Mouse (Mus musculus): ENCODE results near the gene Pirb. TPM values are rescaled to one million over a fixed set of nuclear protein-coding genes. Genes with fewer than 3 reads are reported as not detected.

The Pirb gene
- total and polyA plus RNA-seq, 2 experiments from 2014 or later: 0.38 to 0.93 TPM

DNA sequence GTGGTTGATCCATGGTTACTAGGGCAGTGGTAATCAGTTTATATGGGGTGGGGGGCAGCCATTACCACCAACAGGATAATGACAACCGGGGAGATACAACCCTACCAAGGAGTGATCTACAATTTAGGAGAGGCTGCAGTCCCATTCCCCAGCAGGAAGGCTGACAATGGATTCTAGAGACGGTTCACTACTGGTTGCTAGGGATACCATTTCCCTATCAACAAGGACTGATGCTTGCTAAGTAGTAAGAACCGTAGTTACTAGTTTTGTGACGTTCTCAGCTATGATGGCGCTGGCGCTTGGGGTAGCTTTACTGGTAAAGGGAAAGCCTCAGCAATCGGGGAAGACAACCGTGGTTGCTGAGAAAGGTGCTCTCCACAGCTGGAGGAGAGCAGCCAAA lies 35.5 kb downstream of the Pirb start:
- Histone ChIP-seq H3K4me1 (ENCODE audit: insufficient read depth, low read length) (peaks cover 12% of the 10 kb centered on the region; the same call in 1 of the 2 replicates), H3K9ac (replicated peaks; ENCODE audit: low read length, poor library complexity, severe bottlenecking) (no peak overlapping the region; the same call in 1 of the 2 replicates), H3K27ac (ENCODE audit: low read depth, low read length) (peak overlapping the region; percentile 74), H3K4me2 (ENCODE audit: low read depth, low read length, poor library complexity, severe bottlenecking) (no peak overlapping the region), H3K36me3 (ENCODE audit: insufficient read depth, low read length) (peaks cover 20% of the 10 kb centered on the region), H3K9me3 (ENCODE audit: low read length) (no peaks in the 10 kb centered on the region), H3K4me3 (ENCODE audit: low read depth, low read length) (no peak overlapping the region), H3K27me3 (ENCODE audit: insufficient read depth, low read length) (no peaks in the 10 kb centered on the region)
- 58% methylated on average over 8 of the region's 8 CpGs for WGBS
- TF ChIP-seq CTCF (IDR thresholded peaks at IDR 0.05): no peak
- ATAC-seq (ENCODE audit: low FRiP score) (no peak; the same call in 1 of the 2 replicates), DNase-seq (ENCODE audit: low spot score) (no peak)

DNA sequence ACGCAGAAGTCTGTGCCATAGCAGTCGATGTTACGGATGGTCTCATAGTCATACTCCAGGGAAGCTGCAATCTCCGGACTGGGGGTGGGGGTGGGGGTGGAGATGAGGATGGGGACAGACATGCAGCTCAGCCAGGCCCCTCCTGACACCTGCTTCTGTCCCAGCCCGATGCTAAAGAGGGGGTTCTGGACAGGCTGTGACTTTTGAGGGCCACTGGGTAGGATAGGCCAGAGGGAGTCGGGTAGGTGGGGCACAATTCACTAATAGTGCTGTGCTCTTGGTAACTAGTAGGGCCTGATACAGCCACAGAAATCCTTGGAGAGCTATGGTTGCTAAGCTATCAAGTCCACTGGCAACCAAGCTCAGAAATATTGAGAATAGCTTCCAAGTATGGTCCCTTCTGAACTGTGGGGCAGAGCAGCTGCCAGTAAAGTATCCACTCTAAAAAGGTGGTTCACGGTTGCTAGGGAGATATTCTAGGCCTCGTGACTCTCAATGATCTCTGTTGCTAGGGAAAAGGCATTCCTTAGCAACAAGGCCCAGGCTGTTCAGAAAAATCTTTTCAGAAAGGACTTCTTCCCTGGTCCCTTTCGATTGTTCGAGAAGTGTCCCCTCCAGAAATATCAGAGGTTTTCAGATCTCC lies 36.2 kb downstream of the Pirb start:
- peak; percentile 76 for DNase-seq (ENCODE audit: low spot score)
- ATAC-seq (ENCODE audit: low FRiP score): peak; percentile 79
- H3K36me3 ChIP-seq (ENCODE audit: insufficient read depth, low read length): peaks cover 24% of the 10 kb centered on the region

DNA sequence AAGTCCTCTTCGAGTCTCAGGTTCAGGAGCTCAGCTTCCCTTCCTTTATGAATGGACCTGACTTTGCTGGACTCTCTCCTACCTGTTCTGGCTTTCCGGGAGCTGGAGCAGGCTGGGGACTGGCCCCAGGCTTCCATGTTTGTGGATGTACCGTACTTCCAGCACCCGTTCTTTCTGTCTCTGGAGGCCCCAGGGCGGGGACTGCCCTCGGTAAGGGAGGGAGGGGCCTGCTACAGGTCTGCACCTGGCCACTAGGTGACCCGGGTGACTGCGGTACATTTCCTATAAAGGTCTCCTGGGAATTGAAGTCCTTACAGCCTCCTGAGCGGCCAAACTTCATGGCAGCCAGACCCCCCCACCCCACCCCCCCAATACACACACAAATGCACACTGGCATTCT lies 42.8 kb downstream of the Pirb start, which contains the start of gene Tmc4:
Gene Tmc4 (minus strand): TSS at position 212 of the 400 bp plus-strand sequence.
- no peak for DNase-seq (ENCODE audit: low spot score)
- Histone ChIP-seq H3K4me3 (ENCODE audit: low read depth, low read length) (no peak within 1 kb of the TSS), H3K9ac (replicated peaks; ENCODE audit: low read length, poor library complexity, severe bottlenecking) (no peak within 1 kb of the TSS), H3K4me2 (ENCODE audit: low read depth, low read length, poor library complexity, severe bottlenecking) (no peak within 1 kb of the TSS), H3K27ac (ENCODE audit: low read depth, low read length) (no peak within 1 kb of the TSS), H3K27me3 (ENCODE audit: insufficient read depth, low read length) (no peaks in the 10 kb centered on the region), H3K9me3 (ENCODE audit: low read length) (no peaks in the 10 kb centered on the region), H3K4me1 (ENCODE audit: insufficient read depth, low read length) (no peaks in the 10 kb centered on the region), H3K36me3 (ENCODE audit: insufficient read depth, low read length) (peaks cover 8% of the 10 kb centered on the region; the same call in 1 of the 2 replicates)
- WGBS: 55% methylated on average over 9 of the region's 9 CpGs
- ATAC-seq (ENCODE audit: low FRiP score): no peak
- TF ChIP-seq CTCF (IDR thresholded peaks at IDR 0.05): no peak

More for the DNA sequence above, 36.2 kb downstream of the Pirb start:
- Histone ChIP-seq H3K27ac (ENCODE audit: low read depth, low read length) (peak overlapping the region; percentile 74), H3K9ac (replicated peaks; ENCODE audit: low read length, poor library complexity, severe bottlenecking) (peak overlapping the region; percentile 8; the same call in 1 of the 2 replicates), H3K9me3 (ENCODE audit: low read length) (no peaks in the 10 kb centered on the region), H3K4me1 (ENCODE audit: insufficient read depth, low read length) (peaks cover 12% of the 10 kb centered on the region; the same call in 1 of the 2 replicates), H3K4me2 (ENCODE audit: low read depth, low read length, poor library complexity, severe bottlenecking) (0 out of 2 replicates have a peak overlapping the region, but pooled peaks have one; percentile 6), H3K27me3 (ENCODE audit: insufficient read depth, low read length) (no peaks in the 10 kb centered on the region), H3K4me3 (ENCODE audit: low read depth, low read length) (no peak overlapping the region)
- no peak for TF ChIP-seq CTCF (IDR thresholded peaks at IDR 0.05)
- 44% methylated on average over 10 of the region's 10 CpGs for WGBS

DNA sequence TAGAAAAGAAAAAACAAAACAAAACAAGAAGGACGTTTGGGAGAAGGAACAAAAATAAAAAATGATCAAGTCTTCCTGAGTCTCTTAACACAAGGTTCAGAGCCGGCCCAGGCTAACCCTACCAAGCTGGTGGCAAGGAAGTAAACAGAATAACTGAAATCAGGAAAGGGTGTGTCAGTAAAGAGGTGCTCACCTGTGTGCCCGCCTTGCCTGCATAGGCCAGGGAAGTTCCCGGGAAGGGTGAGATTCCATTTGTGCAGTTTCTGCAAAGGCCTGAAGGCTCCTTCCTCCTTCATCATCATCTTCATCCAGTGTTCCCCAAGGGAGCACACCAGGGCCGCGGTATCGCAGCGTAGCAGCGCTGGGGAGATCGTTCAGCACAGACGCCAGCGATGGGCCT lies 43.8 kb downstream of the Pirb start:
- H3K9ac ChIP-seq (replicated peaks; ENCODE audit: low read length, poor library complexity, severe bottlenecking): no peak overlapping the region
- ATAC-seq (ENCODE audit: low FRiP score) (no peak), DNase-seq (ENCODE audit: low spot score) (no peak)
- WGBS: 86% methylated on average over 12 of the region's 12 CpGs
- no peaks in the 10 kb centered on the region for H3K27me3 ChIP-seq (ENCODE audit: insufficient read depth, low read length)
- H3K9me3 ChIP-seq (ENCODE audit: low read length): no peaks in the 10 kb centered on the region
- no peaks in the 10 kb centered on the region for H3K4me1 ChIP-seq (ENCODE audit: insufficient read depth, low read length)
- TF ChIP-seq CTCF (IDR thresholded peaks at IDR 0.05): no peak
- no peak overlapping the region for H3K27ac ChIP-seq (ENCODE audit: low read depth, low read length)
- peaks cover 8% of the 10 kb centered on the region; the same call in 1 of the 2 replicates for H3K36me3 ChIP-seq (ENCODE audit: insufficient read depth, low read length)
- H3K4me3 ChIP-seq (ENCODE audit: low read depth, low read length): no peak overlapping the region
- no peak overlapping the region for H3K4me2 ChIP-seq (ENCODE audit: low read depth, low read length, poor library complexity, severe bottlenecking)

DNA sequence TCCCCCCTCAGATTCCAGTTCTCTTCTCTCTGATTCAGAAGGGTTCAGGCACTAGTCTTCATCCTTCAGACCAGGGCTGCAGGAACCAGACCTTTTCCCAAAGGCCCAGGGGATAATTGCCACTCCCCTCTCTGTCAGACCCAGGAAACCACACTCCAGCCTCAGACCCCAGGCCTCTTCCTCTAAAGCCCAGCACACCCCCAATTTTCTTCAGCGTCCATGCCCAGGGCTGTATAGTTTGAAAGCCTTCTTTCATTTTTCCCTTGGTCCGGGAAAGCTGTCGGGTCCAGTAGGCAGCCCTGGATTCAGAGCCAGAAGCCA lies 45.0 kb downstream of the Pirb start:
- WGBS: 78% methylated on average over 3 of the region's 3 CpGs

DNA sequence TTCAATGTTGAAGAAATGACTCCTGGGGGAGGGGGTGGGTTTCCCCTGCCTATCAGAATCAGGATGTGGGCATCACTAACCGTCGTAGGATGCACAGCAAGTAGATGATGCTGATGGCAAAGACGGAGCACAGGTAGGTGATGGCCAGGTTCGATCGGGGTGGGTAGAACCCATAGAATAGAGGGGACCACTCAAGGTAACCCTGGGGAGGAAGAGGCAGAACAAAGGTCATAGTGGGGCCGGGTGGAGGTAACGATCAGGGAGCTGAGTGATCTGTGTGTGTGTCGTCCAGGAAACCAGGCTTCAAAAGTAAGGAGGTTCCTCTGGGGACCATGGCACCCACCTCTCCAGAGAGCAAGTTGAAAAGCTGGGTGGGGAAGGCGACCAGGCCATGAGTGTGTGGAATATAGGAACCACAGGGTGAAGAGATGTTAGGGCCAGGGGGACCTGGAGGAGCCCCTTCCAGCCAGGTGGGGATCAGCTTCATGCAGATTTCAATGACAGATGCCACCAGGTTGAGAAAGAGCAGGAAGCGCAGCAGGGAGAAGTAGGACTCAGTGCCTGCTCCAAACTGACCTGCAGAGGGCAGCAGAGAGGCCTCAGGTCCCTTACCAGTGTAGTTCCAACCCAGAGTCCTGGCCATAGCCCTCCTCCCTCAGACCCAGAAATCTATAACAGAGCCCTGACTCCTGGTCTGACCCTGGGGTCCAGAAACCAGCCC lies 45.5 kb downstream of the Pirb start:
- no peaks in the 10 kb centered on the region for H3K4me1 ChIP-seq (ENCODE audit: insufficient read depth, low read length)
- no peak overlapping the region for H3K27ac ChIP-seq (ENCODE audit: low read depth, low read length)
- DNase-seq (ENCODE audit: low spot score) (peak; percentile 89), ATAC-seq (ENCODE audit: low FRiP score) (peak; percentile 85)
- peak; percentile 91 for TF ChIP-seq CTCF (IDR thresholded peaks at IDR 0.05)
- H3K9me3 ChIP-seq (ENCODE audit: low read length): no peaks in the 10 kb centered on the region
- H3K4me3 ChIP-seq (ENCODE audit: low read depth, low read length): no peak overlapping the region
- H3K27me3 ChIP-seq (ENCODE audit: insufficient read depth, low read length): no peaks in the 10 kb centered on the region
- no peak overlapping the region for H3K4me2 ChIP-seq (ENCODE audit: low read depth, low read length, poor library complexity, severe bottlenecking)
- H3K9ac ChIP-seq (replicated peaks; ENCODE audit: low read length, poor library complexity, severe bottlenecking): no peak overlapping the region
- H3K36me3 ChIP-seq (ENCODE audit: insufficient read depth, low read length): peaks cover 8% of the 10 kb centered on the region; the same call in 1 of the 2 replicates
- 72% methylated on average over 10 of the region's 10 CpGs for WGBS

More for the DNA sequence above, 45.0 kb downstream of the Pirb start:
- TF ChIP-seq CTCF (IDR thresholded peaks at IDR 0.05): no peak
- Histone ChIP-seq H3K27me3 (ENCODE audit: insufficient read depth, low read length) (no peaks in the 10 kb centered on the region), H3K4me3 (ENCODE audit: low read depth, low read length) (no peak overlapping the region), H3K9me3 (ENCODE audit: low read length) (no peaks in the 10 kb centered on the region), H3K4me2 (ENCODE audit: low read depth, low read length, poor library complexity, severe bottlenecking) (no peak overlapping the region), H3K4me1 (ENCODE audit: insufficient read depth, low read length) (no peaks in the 10 kb centered on the region), H3K36me3 (ENCODE audit: insufficient read depth, low read length) (peaks cover 8% of the 10 kb centered on the region; the same call in 1 of the 2 replicates), H3K9ac (replicated peaks; ENCODE audit: low read length, poor library complexity, severe bottlenecking) (no peak overlapping the region), H3K27ac (ENCODE audit: low read depth, low read length) (no peak overlapping the region)
- ATAC-seq (ENCODE audit: low FRiP score) (peak; percentile 13; the same call in 1 of the 2 replicates), DNase-seq (ENCODE audit: low spot score) (no peak)
